Mouse (Mus musculus): ENCODE measurements around the gene Smoc2. TPM values are rescaled to one million over a fixed set of nuclear protein-coding genes. Genes with fewer than 3 reads are reported as not detected.

The Smoc2 gene
- polyA plus RNA-seq, 1 experiment from 2014 or later: 11.8 TPM

DNA sequence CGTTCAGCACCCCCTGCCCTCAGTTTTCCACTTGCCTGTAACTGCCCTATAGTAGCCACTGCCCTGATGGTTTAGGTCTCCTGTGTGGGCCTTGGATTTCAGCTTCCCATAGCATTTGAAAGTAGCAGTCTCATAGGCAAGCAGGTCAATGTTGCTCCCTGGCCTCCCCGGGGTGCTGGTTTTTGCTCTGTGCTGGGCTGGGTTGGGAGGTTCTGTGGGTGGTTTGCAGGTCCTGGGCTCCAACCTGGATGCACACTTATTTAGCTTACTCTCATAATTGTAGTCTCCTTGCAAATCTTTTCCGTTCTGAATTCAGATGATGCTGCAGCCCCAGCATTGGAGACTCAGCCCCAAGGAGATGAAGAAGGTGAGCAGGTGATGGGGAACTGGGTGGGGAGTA, 67.6 kb downstream of the Smoc2 start:
- Histone ChIP-seq H3K4me1 (replicated peaks; ENCODE audit: control insufficient read depth, insufficient read depth, low read length) (no peaks in the 10 kb centered on the region), H3K27me3 (replicated peaks; ENCODE audit: control insufficient read depth, insufficient read depth, low read length) (no peaks in the 10 kb centered on the region), H3K9me3 (ENCODE audit: control insufficient read depth, low read length) (no peaks in the 10 kb centered on the region), H3K4me2 (no peak overlapping the region), H3K4me3 (ENCODE audit: low read depth, low read length) (no peak overlapping the region), H3K9ac (ENCODE audit: low read depth, low read length) (no peak overlapping the region), H3K27ac (ENCODE audit: low read depth, low read length) (no peak overlapping the region), H3K36me3 (ENCODE audit: control insufficient read depth, insufficient read depth, low read length) (no peaks in the 10 kb centered on the region)
- ATAC-seq (replicated peaks; ENCODE audit: low FRiP score) (no peak), DNase-seq (ENCODE audit: low spot score) (no peak)
- 73% methylated on average over 3 of the region's 3 CpGs for WGBS

DNA sequence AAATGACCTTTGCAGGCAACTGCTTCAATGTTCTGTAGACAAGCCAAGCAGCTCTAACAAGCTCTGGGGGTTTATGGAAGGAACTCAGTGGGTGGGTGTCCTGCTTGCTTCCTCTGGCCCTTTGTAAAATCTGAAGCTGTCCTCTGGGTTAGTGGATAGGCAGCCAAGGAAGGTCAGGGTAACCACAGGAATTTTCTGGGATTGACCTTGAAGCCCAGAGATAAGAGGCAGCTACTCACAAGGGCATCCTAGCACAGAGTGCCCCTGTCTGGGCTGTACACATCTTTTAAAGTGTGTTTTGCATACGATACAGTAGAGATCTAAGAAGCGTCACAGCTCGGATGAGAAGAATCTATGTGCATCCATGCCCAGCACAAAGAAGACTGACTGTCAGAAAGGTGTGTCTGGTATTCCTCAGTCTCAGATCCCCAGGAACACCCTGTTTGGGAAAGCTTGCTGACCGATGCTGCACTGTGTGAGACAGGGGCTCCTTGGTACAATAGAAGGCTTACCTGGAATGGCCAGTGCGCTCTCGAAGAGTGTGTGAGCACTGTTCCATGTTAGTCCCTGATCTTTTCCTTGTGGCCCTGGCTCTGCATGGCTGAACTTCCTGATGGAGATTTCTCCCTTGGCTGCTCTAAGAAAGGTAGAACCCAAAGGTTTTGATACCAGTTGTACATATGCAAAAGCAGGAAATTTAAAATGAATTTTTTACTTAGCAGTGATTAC, 69.9 kb downstream of the Smoc2 start:
- no peak for ATAC-seq (replicated peaks; ENCODE audit: low FRiP score)
- Histone ChIP-seq H3K4me1 (replicated peaks; ENCODE audit: control insufficient read depth, insufficient read depth, low read length) (no peaks in the 10 kb centered on the region), H3K4me3 (ENCODE audit: low read depth, low read length) (no peak overlapping the region), H3K27me3 (replicated peaks; ENCODE audit: control insufficient read depth, insufficient read depth, low read length) (no peaks in the 10 kb centered on the region), H3K9me3 (ENCODE audit: control insufficient read depth, low read length) (no peaks in the 10 kb centered on the region), H3K27ac (ENCODE audit: low read depth, low read length) (no peak overlapping the region), H3K36me3 (ENCODE audit: control insufficient read depth, insufficient read depth, low read length) (no peaks in the 10 kb centered on the region), H3K9ac (ENCODE audit: low read depth, low read length) (no peak overlapping the region), H3K4me2 (no peak overlapping the region)
- no peak for DNase-seq (ENCODE audit: low spot score)
- WGBS: 77% methylated on average over 6 of the region's 6 CpGs

DNA sequence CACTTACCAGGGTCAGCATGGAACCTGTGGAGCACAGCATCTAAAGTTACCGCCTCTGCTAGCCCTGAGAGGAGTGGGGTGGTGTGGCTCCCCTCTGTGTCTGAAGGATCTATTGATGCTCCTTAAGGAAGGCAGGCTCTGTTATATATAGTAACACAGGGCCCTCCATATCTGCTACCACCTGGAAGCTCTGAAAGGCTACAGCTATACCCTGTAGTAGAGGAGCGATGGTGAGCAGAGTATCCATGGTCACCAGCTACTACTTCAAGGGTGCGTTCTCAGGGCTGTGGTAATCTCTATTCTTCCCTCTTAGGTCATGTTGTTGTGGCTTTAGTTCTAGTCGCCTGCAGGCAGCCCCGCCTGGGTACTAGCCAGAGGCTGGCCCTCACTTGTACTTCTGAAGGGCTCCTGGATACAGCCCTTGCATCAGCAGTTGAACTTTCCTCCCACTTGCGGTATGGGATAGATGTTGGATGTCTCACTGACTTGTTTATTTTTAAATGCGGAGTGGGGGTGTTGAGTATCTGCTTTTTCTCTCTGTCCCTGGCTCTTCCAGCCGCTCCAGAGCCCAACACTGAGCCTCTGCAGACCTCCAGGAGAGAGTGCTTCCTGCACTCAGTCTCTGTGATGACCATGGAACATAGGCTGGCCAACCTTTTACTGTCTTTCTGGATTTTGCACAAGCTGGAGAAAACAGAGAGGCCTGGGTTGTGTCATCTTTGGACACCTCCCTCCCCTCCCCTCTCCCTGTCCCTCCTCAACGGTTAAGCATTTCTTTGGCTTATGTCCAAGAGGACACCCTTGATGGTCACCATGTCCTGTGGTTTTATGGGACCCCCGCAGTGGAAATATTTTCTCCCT, 74.1 kb downstream of the Smoc2 start:
- H3K4me1 ChIP-seq (replicated peaks; ENCODE audit: control insufficient read depth, insufficient read depth, low read length): no peaks in the 10 kb centered on the region
- 65% methylated on average over 10 of the region's 10 CpGs for WGBS
- no peaks in the 10 kb centered on the region for H3K9me3 ChIP-seq (ENCODE audit: control insufficient read depth, low read length)
- no peaks in the 10 kb centered on the region for H3K36me3 ChIP-seq (ENCODE audit: control insufficient read depth, insufficient read depth, low read length)
- ATAC-seq (replicated peaks; ENCODE audit: low FRiP score) (no peak), DNase-seq (ENCODE audit: low spot score) (no peak)
- no peak overlapping the region for H3K27ac ChIP-seq (ENCODE audit: low read depth, low read length)
- H3K4me2 ChIP-seq: no peak overlapping the region
- no peaks in the 10 kb centered on the region for H3K27me3 ChIP-seq (replicated peaks; ENCODE audit: control insufficient read depth, insufficient read depth, low read length)
- H3K4me3 ChIP-seq (ENCODE audit: low read depth, low read length): no peak overlapping the region
- H3K9ac ChIP-seq (ENCODE audit: low read depth, low read length): no peak overlapping the region

DNA sequence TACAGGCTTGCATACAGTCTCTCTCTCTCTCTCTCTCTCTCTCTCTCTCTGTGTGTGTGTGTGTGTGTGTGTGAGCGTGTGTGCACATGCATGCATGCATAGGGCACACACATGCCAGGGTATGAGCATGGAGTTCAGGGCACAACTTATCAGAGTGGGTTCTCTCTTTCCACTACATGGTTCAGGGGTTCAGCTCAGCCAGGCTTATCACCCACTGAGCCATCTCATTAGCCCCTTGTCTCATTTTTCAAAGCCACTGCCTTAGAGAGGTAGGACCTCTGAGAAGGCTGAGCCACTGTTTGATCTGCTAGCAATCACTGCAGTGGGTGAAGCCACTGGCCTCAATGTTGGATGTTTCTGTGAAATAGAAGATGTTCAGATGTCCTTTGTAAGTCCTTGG, 82.2 kb downstream of the Smoc2 start:
- Histone ChIP-seq H3K9me3 (ENCODE audit: control insufficient read depth, low read length) (no peaks in the 10 kb centered on the region), H3K9ac (ENCODE audit: low read depth, low read length) (no peak overlapping the region), H3K27me3 (replicated peaks; ENCODE audit: control insufficient read depth, insufficient read depth, low read length) (no peaks in the 10 kb centered on the region), H3K4me2 (no peak overlapping the region), H3K4me3 (ENCODE audit: low read depth, low read length) (no peak overlapping the region), H3K4me1 (replicated peaks; ENCODE audit: control insufficient read depth, insufficient read depth, low read length) (no peaks in the 10 kb centered on the region), H3K36me3 (ENCODE audit: control insufficient read depth, insufficient read depth, low read length) (no peaks in the 10 kb centered on the region), H3K27ac (ENCODE audit: low read depth, low read length) (no peak overlapping the region)
- ATAC-seq (replicated peaks; ENCODE audit: low FRiP score) (no peak), DNase-seq (ENCODE audit: low spot score) (no peak)
- WGBS: 60% methylated on average over 1 of the region's 1 CpGs

DNA sequence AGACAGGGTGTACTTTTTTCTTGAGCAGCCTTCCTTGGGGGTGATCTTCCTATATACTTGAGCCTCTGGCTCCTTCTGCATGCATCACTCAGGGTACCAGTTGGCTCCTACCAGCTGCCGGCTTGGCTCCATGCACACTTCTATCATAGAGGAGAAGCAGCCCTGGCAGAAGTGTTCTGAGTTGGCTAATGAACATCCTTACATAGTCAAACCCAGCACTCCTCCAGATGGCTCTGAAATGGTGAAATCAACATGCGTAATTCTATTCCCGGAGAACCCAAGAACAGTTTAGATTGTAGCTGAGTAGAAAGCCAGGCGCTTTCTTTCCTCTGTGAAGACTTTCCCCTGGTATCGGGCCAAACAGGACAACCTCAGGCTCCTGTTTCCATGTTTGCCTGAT, 91.2 kb downstream of the Smoc2 start:
- H3K4me2 ChIP-seq: no peak overlapping the region
- no peak overlapping the region for H3K9ac ChIP-seq (ENCODE audit: low read depth, low read length)
- no peaks in the 10 kb centered on the region for H3K4me1 ChIP-seq (replicated peaks; ENCODE audit: control insufficient read depth, insufficient read depth, low read length)
- no peak for DNase-seq (ENCODE audit: low spot score)
- no peak for ATAC-seq (replicated peaks; ENCODE audit: low FRiP score)
- H3K36me3 ChIP-seq (ENCODE audit: control insufficient read depth, insufficient read depth, low read length): no peaks in the 10 kb centered on the region
- H3K4me3 ChIP-seq (ENCODE audit: low read depth, low read length): no peak overlapping the region
- WGBS: 91% methylated on average over 5 of the region's 5 CpGs
- no peaks in the 10 kb centered on the region for H3K27me3 ChIP-seq (replicated peaks; ENCODE audit: control insufficient read depth, insufficient read depth, low read length)
- no peaks in the 10 kb centered on the region for H3K9me3 ChIP-seq (ENCODE audit: control insufficient read depth, low read length)
- H3K27ac ChIP-seq (ENCODE audit: low read depth, low read length): no peak overlapping the region

DNA sequence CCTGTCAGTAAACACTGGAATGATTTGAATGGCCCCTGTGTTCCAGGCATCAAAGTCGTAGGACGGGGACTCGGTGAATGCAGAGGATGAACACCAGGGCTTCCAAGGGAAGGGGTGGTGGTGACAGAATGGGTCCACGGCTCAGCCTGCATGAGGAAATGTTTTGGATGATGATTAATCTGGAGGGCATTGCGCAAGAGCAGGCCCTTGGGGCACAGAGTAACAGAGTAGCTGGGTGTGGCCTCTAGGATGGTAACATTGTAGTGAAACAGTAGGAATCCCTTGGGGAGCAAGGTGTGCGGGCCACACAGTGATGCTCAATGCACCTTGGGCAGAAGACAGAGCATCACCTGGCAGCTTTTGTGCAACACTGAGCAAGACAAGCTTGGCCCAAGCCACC, 92.3 kb downstream of the Smoc2 start:
- no peaks in the 10 kb centered on the region for H3K9me3 ChIP-seq (ENCODE audit: control insufficient read depth, low read length)
- ATAC-seq (replicated peaks; ENCODE audit: low FRiP score) (peak; percentile 43; the same call in 1 of the 2 replicates), DNase-seq (ENCODE audit: low spot score) (no peak)
- H3K9ac ChIP-seq (ENCODE audit: low read depth, low read length): no peak overlapping the region
- H3K27ac ChIP-seq (ENCODE audit: low read depth, low read length): no peak overlapping the region
- no peaks in the 10 kb centered on the region for H3K27me3 ChIP-seq (replicated peaks; ENCODE audit: control insufficient read depth, insufficient read depth, low read length)
- no peak overlapping the region for H3K4me3 ChIP-seq (ENCODE audit: low read depth, low read length)
- WGBS: 65% methylated on average over 6 of the region's 6 CpGs
- no peaks in the 10 kb centered on the region for H3K36me3 ChIP-seq (ENCODE audit: control insufficient read depth, insufficient read depth, low read length)
- H3K4me2 ChIP-seq: no peak overlapping the region
- H3K4me1 ChIP-seq (replicated peaks; ENCODE audit: control insufficient read depth, insufficient read depth, low read length): no peaks in the 10 kb centered on the region

DNA sequence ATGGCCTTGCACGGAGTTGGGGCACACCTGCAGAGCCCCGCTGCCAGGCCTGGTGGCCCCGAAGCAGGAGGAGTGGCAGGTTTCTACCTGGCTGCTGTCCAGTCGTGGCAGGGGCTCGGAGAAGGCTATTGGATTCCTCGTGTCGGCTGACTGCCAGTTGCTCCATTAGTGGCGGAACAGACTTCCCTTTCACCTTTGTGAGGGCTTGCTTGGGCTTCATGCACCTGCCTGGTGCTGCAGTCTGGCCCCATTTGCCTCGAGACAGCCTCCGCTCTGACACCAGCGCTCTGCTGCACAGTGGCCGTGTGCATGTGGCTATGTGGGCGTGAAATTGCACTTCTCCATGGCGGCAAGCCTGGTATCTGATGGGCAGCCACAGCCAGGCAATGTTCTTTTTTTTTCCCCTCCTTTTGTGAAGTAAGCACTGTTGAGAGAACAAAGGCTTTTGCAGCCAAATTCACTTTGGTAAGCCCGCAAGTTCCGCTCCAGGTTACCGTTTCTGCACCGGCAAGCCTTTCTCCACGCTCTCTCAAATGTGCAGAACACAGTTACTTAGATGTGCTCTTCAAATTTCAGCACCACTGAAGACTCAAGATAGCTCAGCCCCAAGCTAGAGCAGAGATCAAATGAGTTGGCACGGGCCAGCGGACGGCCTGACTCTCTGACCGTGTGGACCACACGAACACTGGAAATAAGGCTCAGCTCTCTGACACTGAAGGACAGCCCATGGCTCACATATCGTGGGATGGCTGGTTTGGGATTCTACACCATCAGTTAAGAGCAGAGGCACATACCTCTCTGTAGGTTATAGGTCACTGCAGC, 93.2 kb downstream of the Smoc2 start:
- H3K9ac ChIP-seq (ENCODE audit: low read depth, low read length): no peak overlapping the region
- ATAC-seq (replicated peaks; ENCODE audit: low FRiP score) (no peak), DNase-seq (ENCODE audit: low spot score) (no peak)
- H3K27me3 ChIP-seq (replicated peaks; ENCODE audit: control insufficient read depth, insufficient read depth, low read length): no peaks in the 10 kb centered on the region
- no peaks in the 10 kb centered on the region for H3K9me3 ChIP-seq (ENCODE audit: control insufficient read depth, low read length)
- 79% methylated on average over 25 of the region's 25 CpGs for WGBS
- H3K36me3 ChIP-seq (ENCODE audit: control insufficient read depth, insufficient read depth, low read length): no peaks in the 10 kb centered on the region
- H3K4me1 ChIP-seq (replicated peaks; ENCODE audit: control insufficient read depth, insufficient read depth, low read length): no peaks in the 10 kb centered on the region
- no peak overlapping the region for H3K4me2 ChIP-seq
- no peak overlapping the region for H3K27ac ChIP-seq (ENCODE audit: low read depth, low read length)
- no peak overlapping the region for H3K4me3 ChIP-seq (ENCODE audit: low read depth, low read length)

DNA sequence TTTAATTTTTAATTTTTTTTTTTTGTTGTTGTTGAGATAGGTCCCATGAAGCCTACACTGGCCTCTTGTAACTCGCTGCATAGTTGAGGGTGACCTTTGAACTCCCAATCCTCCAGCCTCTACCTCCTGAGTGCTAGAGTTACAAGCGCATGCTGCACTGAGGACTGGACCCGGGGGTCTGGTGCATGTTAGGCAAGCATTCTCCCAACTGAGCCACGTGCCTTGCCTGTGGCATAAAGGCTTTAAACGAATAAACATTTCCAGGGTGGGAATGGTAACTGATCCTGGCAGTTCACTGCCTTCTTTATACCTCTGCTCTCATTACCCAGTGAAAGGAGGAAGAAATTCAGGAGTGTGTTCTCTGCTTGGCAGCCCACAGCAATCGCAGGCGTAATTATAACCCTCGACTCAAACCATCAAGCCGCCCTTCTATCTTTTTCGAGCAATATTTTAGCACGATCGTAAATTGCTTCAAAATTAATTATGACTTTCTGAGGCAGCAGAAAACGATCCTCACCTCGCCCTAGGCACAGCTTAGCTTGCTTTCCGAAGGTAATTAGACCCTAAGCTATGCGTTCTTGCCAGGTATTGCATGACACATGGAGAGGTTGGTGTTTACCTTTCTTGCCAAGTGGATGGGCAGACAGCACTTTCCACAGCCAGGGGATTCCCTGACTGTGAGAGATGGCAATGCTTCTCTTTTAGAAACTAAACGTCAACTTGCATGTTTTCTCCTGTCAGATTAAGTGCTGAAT, 99.6 kb downstream of the Smoc2 start:
- no peaks in the 10 kb centered on the region for H3K4me1 ChIP-seq (replicated peaks; ENCODE audit: control insufficient read depth, insufficient read depth, low read length)
- no peak overlapping the region for H3K9ac ChIP-seq (ENCODE audit: low read depth, low read length)
- ATAC-seq (replicated peaks; ENCODE audit: low FRiP score): no peak
- H3K27ac ChIP-seq (ENCODE audit: low read depth, low read length): no peak overlapping the region
- H3K4me3 ChIP-seq (ENCODE audit: low read depth, low read length): no peak overlapping the region
- H3K27me3 ChIP-seq (replicated peaks; ENCODE audit: control insufficient read depth, insufficient read depth, low read length): no peaks in the 10 kb centered on the region
- no peaks in the 10 kb centered on the region for H3K36me3 ChIP-seq (ENCODE audit: control insufficient read depth, insufficient read depth, low read length)
- DNase-seq (ENCODE audit: low spot score): no peak
- WGBS: 75% methylated on average over 17 of the region's 17 CpGs
- H3K4me2 ChIP-seq: no peak overlapping the region
- H3K9me3 ChIP-seq (ENCODE audit: control insufficient read depth, low read length): no peaks in the 10 kb centered on the region
